Mouse (Mus musculus) cerebellum, adult (tissue): ENCODE results near the gene Vwa7.
"Not testable (repeated sequence)": the region's sequence is repeated elsewhere in the genome, so short reads cannot be mapped to it uniquely, and the experiment has no call there.

Experiments used
- ATAC-seq: cut with Nextera tagmentation; 2 replicates; pipeline ENCODE4 v1.9.2; 2017; ENCODE audit warnings: mild to moderate bottlenecking, moderate library complexity, mixed read lengths; ENCODE audit not compliant: insufficient number of reproducible peaks, low FRiP score, low TSS enrichment

Gene Vwa7

DNA sequence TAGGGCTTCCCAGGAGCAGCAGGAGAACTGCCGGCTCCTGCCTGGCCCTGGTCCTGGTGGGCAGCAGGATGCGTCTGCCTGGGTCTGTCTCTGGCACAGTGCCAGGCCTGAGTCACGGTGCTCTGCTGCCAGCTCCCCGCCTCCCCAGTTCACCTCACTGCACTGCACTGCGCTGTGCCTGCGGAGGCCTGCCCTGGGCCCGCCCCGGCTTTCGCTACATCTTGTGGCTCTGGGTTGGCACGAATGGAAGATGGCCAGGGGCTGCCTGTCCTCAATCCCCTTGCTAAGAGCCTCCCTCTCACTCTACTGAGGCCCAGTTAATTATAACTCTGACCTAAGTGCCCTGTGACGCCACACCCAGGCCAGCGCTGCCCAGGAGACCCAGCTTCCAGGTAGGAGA, at the start of gene Vwa7:
Gene Vwa7, plus strand, starts transcription at position 204 of the 400 bp plus-strand sequence.
- 0 out of 2 replicates have a peak, but pooled peaks have one; percentile 17 for ATAC-seq

DNA sequence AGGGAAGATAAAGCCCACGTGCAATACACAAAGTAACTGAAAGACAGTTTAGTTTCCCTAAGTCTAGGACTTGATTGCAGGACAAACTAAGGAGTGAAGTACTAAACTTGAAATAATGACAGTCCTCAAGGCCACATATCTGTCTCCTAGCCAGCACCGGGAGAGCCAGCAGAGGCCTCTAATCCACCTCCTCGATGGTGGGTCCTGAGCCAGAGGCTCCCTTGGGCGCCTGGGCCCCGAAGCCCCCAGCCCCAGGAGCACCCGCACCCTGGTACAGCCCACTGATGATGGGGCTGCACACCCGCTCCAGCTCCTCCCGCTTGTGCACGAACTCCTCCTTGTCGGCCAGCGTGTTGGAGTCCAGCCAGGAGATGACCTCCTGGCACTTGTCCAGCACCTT, 46.6 kb upstream of the Vwa7 start, which contains the start of gene Gm20481:
Gene Gm20481, plus strand, starts transcription at position 91 of the 400 bp plus-strand sequence.
- not testable (repeated sequence) for ATAC-seq

DNA sequence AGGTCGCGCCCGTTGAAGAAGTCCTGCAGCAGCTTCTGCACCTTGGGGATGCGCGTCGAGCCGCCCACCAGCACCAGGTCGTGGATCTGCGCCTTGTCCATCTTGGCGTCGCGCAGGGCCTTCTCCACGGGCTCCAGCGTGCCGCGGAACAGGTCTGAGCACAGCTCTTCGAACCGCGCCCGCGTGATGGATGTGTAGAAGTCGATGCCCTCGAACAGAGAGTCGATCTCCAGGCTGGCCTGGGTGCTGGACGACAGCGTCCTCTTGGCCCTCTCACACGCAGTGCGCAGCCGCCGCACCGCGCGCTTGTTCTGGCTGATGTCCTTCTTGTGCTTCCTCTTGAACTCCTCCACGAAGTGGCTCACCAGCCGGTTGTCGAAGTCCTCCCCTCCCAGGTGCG, 45.5 kb upstream of the Vwa7 start:
- not testable (repeated sequence) for ATAC-seq

DNA sequence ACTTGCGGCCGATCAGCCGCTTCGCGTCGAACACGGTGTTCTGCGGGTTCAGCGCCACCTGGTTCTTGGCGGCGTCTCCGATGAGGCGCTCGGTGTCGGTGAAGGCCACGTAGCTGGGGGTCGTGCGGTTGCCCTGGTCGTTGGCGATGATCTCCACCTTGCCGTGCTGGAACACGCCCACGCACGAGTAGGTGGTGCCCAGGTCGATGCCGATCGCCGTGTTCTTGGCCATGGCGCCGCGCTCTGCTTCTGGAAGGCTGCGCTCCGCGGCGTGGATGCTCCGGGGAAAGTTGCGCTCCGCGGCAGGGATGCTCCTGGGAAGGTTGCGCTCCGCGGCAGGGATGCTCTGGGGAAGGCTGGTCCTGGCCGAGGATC, 44.7 kb upstream of the Vwa7 start:
- not testable (repeated sequence) for ATAC-seq

GRCm38 (mm10) chr17:34972069-34972749, 44.2 kb upstream of the Vwa7 start, which contains the start of the genes Hspa1a and Hspa1l:
TSS of gene Hspa1a (minus strand) at chr17:34972156.
TSS of gene Hspa1l (plus strand) at chr17:34972703.
- ATAC-seq: peak; percentile 96

GRCm38 (mm10) chr17:34975581-34976492, 40.5 kb upstream of the Vwa7 start:
- no peak for ATAC-seq

DNA sequence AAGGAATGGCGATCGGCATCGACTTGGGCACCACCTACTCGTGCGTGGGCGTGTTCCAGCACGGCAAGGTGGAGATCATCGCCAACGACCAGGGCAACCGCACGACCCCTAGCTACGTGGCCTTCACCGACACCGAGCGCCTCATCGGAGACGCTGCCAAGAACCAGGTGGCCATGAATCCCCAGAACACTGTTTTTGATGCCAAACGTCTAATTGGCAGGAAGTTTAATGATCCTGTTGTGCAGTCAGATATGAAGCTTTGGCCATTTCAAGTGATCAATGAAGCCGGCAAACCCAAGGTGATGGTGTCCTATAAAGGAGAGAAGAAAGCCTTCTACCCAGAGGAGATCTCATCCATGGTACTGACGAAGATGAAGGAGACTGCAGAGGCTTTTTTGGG, 39.4 kb upstream of the Vwa7 start:
- ATAC-seq: no peak

GRCm38 (mm10) chr17:34978239-34978638, 38.1 kb upstream of the Vwa7 start:
- no peak for ATAC-seq

GRCm38 (mm10) chr17:34979631-34980030, 36.7 kb upstream of the Vwa7 start:
- ATAC-seq: no peak

DNA sequence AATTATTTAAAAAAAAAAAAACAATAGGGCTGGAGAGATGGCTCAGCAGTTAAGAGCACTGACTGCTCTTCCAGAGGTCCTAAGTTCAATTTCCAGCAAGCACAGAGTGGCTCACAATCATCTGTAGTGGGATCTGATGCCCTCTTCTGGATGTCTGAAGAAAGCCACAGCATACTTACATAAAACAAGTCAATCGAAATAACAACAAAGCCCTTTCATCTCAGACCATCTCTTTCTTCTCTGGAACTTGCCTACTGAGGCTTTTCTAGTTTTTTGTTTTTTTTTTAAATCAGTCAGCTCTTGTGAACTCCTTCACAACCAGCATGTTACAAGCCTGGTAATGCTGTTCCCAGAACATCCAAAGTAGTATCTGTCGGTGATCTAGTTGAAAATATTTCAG, 35.7 kb upstream of the Vwa7 start:
- no peak for ATAC-seq

DNA sequence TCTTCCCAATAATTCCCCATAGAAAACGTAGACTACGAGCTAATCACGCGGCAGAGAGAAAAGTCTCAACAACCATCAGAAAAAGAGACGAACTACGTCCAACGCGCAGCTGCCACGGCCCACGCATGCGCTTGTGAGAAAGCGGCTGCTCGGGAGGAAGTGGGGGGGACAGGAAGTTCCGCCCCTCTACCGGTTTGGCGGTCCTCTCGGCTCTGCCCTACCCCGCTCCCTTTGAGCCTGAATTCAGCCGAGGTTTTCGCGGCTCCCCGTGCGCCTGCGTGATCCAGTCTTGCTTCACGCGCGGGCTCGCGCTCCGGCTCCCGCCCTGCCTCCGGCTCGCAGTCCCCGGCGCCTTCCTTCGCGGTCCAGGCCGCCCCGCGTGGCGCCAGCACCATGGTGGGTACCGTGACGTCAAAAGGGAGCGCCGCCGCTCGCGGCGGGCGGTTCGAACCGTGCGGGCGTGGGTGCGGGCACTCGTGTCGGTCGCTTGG, 34.6 kb upstream of the Vwa7 start, which contains the start of gene Lsm2:
Gene Lsm2, plus strand, starts transcription at position 173 of the 491 bp plus-strand sequence.
- peak; percentile 86; the same call in 1 of the 2 replicates for ATAC-seq

GRCm38 (mm10) chr17:34982328-34982727, 34.1 kb upstream of the Vwa7 start:
- no peak for ATAC-seq

DNA sequence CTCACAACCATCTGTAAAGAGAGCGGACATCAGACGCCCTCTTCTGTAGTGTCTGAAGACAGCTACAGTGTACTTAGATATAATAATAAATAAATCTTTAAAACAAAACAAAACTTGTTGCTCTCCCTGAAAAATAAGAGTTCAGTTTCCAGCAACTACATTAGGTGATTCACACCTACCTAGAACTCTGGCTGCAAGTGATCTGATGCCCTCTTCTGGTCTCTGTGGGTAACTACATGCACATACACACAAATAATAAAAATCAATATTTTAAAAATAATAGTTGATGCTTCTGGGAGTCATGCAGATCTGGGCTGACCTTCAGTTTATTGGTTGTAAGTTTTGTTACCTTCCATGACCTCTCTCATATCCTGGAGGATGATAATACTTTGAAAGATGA, 32.2 kb upstream of the Vwa7 start:
- ATAC-seq: no peak

GRCm38 (mm10) chr17:34994751-34995150, 21.6 kb upstream of the Vwa7 start:
- no peak for ATAC-seq

GRCm38 (mm10) chr17:34995192-34995591, 21.2 kb upstream of the Vwa7 start:
- ATAC-seq: not testable (repeated sequence)

- ATAC-seq: not testable (repeated sequence)
Measured at GRCm38 (mm10) chr17:34995927-34996326, 20.5 kb upstream of the Vwa7 start.

DNA sequence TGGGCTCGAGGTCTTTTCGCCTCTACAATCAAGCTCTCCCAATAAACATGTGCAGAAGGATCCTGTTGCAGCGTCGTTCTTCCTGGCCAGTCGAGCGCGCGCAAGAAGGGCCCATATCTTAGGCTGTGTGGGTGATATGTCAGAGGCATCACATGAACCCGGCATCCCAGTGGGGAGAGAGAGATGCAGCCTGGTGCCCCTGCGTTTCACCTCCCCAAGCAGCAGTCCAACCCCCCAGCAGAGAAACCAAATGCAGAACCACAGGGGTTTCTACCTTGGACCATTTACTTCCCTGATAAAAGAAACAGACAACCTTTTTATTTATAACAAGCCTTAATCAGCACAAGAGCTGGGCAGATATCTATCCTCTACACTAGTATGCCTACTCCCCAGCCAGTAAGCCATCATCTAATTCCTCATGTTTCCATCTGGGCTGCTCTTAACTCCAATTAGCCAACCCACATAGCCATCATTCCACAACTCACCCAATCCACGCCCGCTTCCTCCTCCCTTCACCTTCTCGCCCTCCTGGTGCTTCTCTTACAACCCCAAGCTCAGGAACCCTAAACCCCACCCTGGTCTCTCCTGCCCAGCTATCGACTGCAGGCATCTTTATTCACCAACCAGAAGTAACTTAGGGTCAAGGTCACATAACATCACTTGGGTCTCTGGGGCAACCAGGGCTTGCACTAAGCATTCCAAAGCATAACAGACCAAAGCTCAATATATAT, 19.8 kb upstream of the Vwa7 start:
- no peak for ATAC-seq

DNA sequence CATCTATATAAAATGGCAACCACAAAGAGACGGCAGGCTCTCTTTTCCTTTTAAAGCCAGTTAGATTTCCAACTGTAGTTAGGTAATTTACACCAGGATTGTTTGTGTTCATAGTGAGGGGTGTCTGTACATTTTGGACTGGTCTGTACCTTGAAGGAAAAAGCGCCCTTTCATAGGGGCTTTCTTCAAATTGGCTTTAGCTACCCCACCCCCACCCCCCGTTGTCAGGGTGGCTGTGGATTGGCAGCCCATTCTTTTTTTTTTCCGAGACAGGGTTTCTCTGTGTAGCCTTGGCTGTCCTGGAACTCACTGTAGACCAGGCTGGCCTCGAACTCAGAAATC, 19.3 kb upstream of the Vwa7 start:
- ATAC-seq: no peak

DNA sequence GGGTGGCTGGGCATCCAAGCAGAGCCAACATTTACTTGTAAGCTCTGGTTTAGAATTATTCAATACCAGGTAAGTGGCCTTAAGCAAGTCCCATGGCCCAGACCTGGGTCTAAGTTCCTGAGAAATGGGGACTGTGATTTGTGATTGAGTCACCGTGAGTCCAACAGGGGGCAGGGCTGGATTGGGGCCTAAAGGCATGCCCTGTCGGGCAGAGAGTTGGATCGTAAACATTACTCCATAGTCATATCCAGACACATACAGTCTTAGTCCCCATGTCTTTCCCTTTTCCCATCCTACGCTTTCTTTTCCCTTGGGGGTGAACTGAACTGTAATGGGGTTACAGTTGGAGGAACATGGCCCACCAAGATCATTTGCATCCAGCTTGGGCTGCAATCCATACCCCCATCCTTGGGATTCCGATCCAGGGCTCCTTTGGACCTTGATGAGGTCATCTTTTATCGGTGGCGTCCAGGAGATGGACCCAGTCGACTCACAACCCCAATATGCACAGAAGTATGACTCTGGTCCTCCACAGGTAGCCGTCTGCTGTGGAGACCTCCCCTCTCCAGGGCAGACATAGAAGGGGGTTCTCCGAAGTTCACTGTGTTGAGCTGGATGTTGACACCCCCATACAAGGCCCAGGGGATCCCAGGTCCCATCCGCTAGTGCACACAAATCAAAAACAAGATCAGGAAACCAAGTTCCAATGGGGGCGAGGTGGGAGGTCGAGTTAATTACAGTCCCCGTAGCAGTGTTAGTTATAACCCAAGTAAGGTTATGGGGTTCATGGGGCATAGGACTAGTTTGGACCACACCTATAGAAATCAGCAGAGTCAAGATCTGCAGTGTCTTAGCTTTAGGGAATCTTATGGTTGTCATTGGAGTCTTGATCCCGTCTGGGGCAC, 17.6 kb upstream of the Vwa7 start:
- ATAC-seq: no peak
